Mouse (Mus musculus) E14TG2a.4 (cell line): ENCODE results near the gene Caskin1.

Source experiments
- CTCF ChIP-seq: conservative IDR thresholded peaks from 2 replicates; pipeline ENCODE4 v1.5.1; 2014; ENCODE audit warnings: low read length
- NANOG ChIP-seq: IDR thresholded peaks from 2 replicates; pipeline ENCODE4 v1.6.1; 2014; ENCODE audit warnings: borderline replicate concordance, low read length, mixed read lengths
- POU5F1 ChIP-seq: IDR thresholded peaks from 2 replicates; pipeline ENCODE4 v1.6.1; 2014; ENCODE audit warnings: low read length, borderline replicate concordance

DNA sequence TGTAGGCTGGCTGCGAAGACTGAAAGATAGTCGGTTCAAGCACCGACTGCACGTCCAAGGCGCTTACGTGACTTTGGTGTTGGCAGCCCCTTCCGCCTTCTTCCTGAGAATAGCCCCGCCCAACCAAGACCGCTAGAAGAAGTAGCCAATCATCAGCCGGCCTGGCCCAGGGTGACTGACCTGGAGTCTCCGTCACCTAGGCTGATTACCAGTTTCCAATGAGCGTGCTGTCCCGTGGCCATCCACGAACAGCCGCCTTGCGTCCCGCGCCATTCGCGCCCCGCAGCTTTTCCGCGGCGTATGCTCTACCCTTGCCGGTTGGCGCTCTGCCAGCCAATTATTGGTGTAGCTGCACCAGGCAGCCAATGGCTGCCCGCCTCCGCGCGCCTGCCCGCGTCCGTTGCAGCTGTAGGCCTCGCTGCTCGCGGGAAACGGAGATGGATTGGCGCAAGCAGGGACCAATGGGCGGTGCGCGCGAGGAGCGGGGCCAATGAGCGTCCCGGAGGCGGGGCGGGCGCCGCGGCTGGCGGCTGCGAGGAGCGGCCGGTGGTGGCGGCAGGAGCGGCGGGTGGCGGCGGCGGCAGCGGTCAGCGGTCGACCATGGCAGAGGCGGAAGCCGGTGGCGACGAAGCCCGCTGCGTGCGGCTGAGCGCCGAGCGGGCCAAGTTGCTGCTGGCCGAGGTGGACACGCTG lies 18.3 kb upstream of the Caskin1 start, which contains the start of the genes E4f1 and Pgp:
- TF ChIP-seq CTCF (no peak), POU5F1 (no peak), NANOG (no peak)
